Mouse (Mus musculus): ENCODE data around the gene Spg20.

- TF ChIP-seq CTCF (IDR thresholded peaks at IDR 0.05; ENCODE audit: low read depth): no peak
- no peak for TF ChIP-seq EP300 (IDR thresholded peaks at IDR 0.05; ENCODE audit: low read depth)
These were observed 35.2 kb downstream of the Spg20 start for GRCm38 (mm10) chr3:55147156-55147555.

Data from liver, embryonic 14.5 days (tissue).